Mouse (Mus musculus): ENCODE measurements at regions not wholly inside any gene's neighbourhood (a gene's known extent, or its start where the extent isn't known, plus 50 kb on each side); places are given as distances from the start of the nearest gene placed in this dataset.

DNA sequence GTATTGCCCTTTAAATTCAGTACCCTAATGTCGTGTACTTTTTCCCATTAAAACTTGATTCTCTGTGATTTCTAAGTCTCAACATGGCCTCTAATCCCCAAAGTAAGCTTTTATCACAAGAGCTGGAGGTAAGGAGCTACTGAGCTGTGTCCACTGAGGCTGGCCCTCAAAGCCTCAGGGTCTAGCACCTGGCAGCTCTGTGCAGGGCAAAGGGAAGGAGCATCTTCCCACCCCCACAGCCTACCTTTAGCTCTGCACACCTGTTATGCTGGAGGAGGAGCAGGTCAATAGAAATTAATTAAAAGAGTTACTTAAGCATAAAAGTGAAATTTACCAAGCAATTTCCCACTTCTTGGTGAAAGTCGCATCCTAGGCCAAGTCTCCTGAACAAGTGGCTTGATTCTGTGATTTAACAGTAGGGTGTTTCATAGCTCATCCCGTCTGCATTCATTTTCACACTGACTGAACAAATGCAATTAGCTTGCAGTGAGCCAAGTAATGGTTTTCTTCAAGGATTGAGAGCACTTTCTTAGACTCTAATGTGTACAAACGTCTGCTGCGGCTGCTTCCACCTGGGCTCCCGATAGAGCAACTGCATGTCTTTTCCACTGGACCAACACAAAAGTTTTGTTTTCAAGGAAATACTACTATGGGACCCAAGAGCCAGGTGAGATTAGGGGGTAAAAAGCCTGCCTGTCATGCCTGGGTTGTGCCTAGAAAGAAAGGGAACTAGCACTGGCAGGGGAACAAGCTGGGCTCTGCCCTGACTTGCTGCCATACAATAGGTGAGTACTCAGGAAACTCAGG lies 50.6 kb upstream of the Dap start:
- no peak for DNase-seq (ENCODE audit: low read depth, low spot score)
